In genomic region chr12:71626801-71627200, GRCm38 (mm10) we compare ENCODE assay signal across 10 mouse cellular contexts.
DNase-seq lines count a peak whose midpoint lies in the region; ATAC-seq and TF ChIP-seq lines count a peak whose summit lies in the region.
"Had no signal": no experiment of that assay in that cellular context is flagged by ENCODE, and none has a peak within 500 bp of the region (broad histone marks: within the 10 kb centered on the region; RNA-seq: fewer than 3 reads in every experiment).

No protein-coding gene starts in this region.

- H3K9ac ChIP-seq in embryonic facial prominence, embryonic 14.5 days (ENCODE audit: low read depth, low read length), result no peak overlapping the region
- no peak overlapping the region for H3K9ac ChIP-seq in heart, postnatal 0 days (replicated peaks; ENCODE audit: low read depth, low read length)
- no peak overlapping the region for H3K9ac ChIP-seq in lung, postnatal 0 days (replicated peaks; ENCODE audit: low read depth)

- no peaks in the 10 kb centered on the region for H3K36me3 ChIP-seq in embryonic facial prominence, embryonic 14.5 days (ENCODE audit: control insufficient read depth, insufficient read depth, low read length)
- H3K36me3 ChIP-seq in heart, postnatal 0 days (replicated peaks; ENCODE audit: control insufficient read depth, insufficient read depth, low read length), result no peaks in the 10 kb centered on the region
- no peaks in the 10 kb centered on the region for H3K36me3 ChIP-seq in lung, postnatal 0 days (ENCODE audit: insufficient read depth, low read length)

- no peak overlapping the region for H3K4me3 ChIP-seq in embryonic facial prominence, embryonic 14.5 days (ENCODE audit: low read depth, low read length)
- H3K4me3 ChIP-seq in heart, postnatal 0 days (ENCODE audit: low read depth, low read length), result no peak overlapping the region
- no peak overlapping the region for H3K4me3 ChIP-seq in lung, postnatal 0 days (ENCODE audit: low read depth, low read length)
- H3K4me3 ChIP-seq: left cerebral cortex, adult 2 months had no signal

- WGBS in embryonic facial prominence, embryonic 14.5 days, result 42% methylated on average over 4 of the region's 4 CpGs
- 51% methylated on average over 4 of the region's 4 CpGs for WGBS in heart, postnatal 0 days
- WGBS in lung, postnatal 0 days, result 56% methylated on average over 4 of the region's 4 CpGs

- TF ChIP-seq CTCF in heart, postnatal 0 days (IDR thresholded peaks at IDR 0.05; ENCODE audit: low read depth), result no peak
- no peak for TF ChIP-seq CTCF in lung, postnatal 0 days (IDR thresholded peaks at IDR 0.05)

- H3K4me1 ChIP-seq in embryonic facial prominence, embryonic 14.5 days (ENCODE audit: control insufficient read depth, insufficient read depth, low read length), result peaks cover 34% of the 10 kb centered on the region
- peaks cover 15% of the 10 kb centered on the region for H3K4me1 ChIP-seq in heart, postnatal 0 days (ENCODE audit: control insufficient read depth, insufficient read depth)
- H3K4me1 ChIP-seq in lung, postnatal 0 days (ENCODE audit: insufficient read depth, low read depth, low read length), result peaks cover 3% of the 10 kb centered on the region; the same call in 1 of the 2 replicates

- peak; percentile 59; the same call in 1 of the 2 replicates for ATAC-seq in embryonic facial prominence, embryonic 14.5 days (ENCODE audit: low read depth)
- ATAC-seq in heart, postnatal 0 days (ENCODE audit: insufficient read depth, low read depth), result peak; percentile 83
- ATAC-seq in lung, postnatal 0 days, result peak; percentile 89

- no peak for TF ChIP-seq EP300 in heart, postnatal 0 days (IDR thresholded peaks at IDR 0.05; ENCODE audit: low read depth)
- peak; percentile 38; the same call in 1 of the 2 replicates for TF ChIP-seq EP300 in lung, postnatal 0 days (IDR thresholded peaks at IDR 0.05)

- no peaks in the 10 kb centered on the region for H3K9me3 ChIP-seq in embryonic facial prominence, embryonic 14.5 days (ENCODE audit: control insufficient read depth, low read length)
- no peaks in the 10 kb centered on the region for H3K9me3 ChIP-seq in heart, postnatal 0 days (replicated peaks; ENCODE audit: control insufficient read depth, low read length)
- H3K9me3 ChIP-seq in lung, postnatal 0 days (ENCODE audit: low read length), result no peaks in the 10 kb centered on the region

- H3K4me2 ChIP-seq in embryonic facial prominence, embryonic 14.5 days (ENCODE audit: low read depth, low read length), result no peak overlapping the region
- H3K4me2 ChIP-seq in heart, postnatal 0 days (ENCODE audit: low read depth, low read length), result no peak overlapping the region
- H3K4me2 ChIP-seq in lung, postnatal 0 days (replicated peaks; ENCODE audit: low read depth, low read length), result no peak overlapping the region
- H3K4me2 ChIP-seq: midbrain, embryonic 11.5 days had no signal

- no peaks in the 10 kb centered on the region for H3K27me3 ChIP-seq in embryonic facial prominence, embryonic 14.5 days (replicated peaks; ENCODE audit: control insufficient read depth, insufficient read depth, low read length)
- no peaks in the 10 kb centered on the region for H3K27me3 ChIP-seq in heart, postnatal 0 days (ENCODE audit: control insufficient read depth, insufficient read depth, low read length)
- H3K27me3 ChIP-seq in lung, postnatal 0 days (replicated peaks; ENCODE audit: insufficient read depth, low read length), result no peaks in the 10 kb centered on the region

- H3K27ac ChIP-seq in embryonic facial prominence, embryonic 14.5 days (replicated peaks; ENCODE audit: low read depth, low read length), result peak overlapping the region; percentile 39; the same call in 1 of the 2 replicates
- peak overlapping the region; percentile 11 for H3K27ac ChIP-seq in heart, postnatal 0 days (ENCODE audit: low read depth)
- H3K27ac ChIP-seq in lung, postnatal 0 days (ENCODE audit: low read length), result no peak overlapping the region
- H3K27ac ChIP-seq: left cerebral cortex, adult 2 months had no signal

- DNase-seq in kidney, adult 9 months, result peak; percentile 9
- no peak for DNase-seq in kidney, adult 18-20 months
- DNase-seq in embryonic facial prominence, embryonic 14.5 days (ENCODE audit: low spot score), result peak; percentile 45
- peak; percentile 48 for DNase-seq in heart, postnatal 0 days (ENCODE audit: low spot score)
- peak; percentile 81 for DNase-seq in lung, postnatal 0 days (ENCODE audit: low spot score)
- no peak for DNase-seq in cerebellum, postnatal 10 days
- DNase-seq in layer of hippocampus, postnatal 36 days, result no peak
- no peak for DNase-seq in right cerebral cortex, postnatal 36 days (ENCODE audit: low spot score in 2 of 2)

Comparison
In these comparisons a context has a peak if more than half of its experiments do, and no peak if none do; other contexts are left out.
1. DNase-seq: peak in kidney, adult 9 months (single experiment), embryonic facial prominence, embryonic 14.5 days (single experiment), heart, postnatal 0 days (single experiment) and lung, postnatal 0 days (single experiment); none in kidney, adult 18-20 months (single experiment), cerebellum, postnatal 10 days (0 of 2), layer of hippocampus, postnatal 36 days (0 of 2) and right cerebral cortex, postnatal 36 days (0 of 2).
2. Peak in every context shown above with its lines, with median percentiles within 50 percentile points of each other: ATAC-seq.